Mouse (Mus musculus) spleen, adult 2 months (tissue): ENCODE measurements at regions not wholly inside any gene's neighbourhood (a gene's known extent, or its start where the extent isn't known, plus 50 kb on each side); places are given as distances from the start of the nearest gene placed in this dataset.

ENCODE experiments used
- CTCF ChIP-seq: fragments of 200-500 bp; IDR thresholded peaks from 2 replicates; pipeline ENCODE4 v1.5.1; 2011; ENCODE audit warnings: mild to moderate bottlenecking, inconsistent platforms; ENCODE audit not compliant: insufficient read depth, insufficient read length, insufficient replicate concordance; ENCODE audit errors: extremely low read depth
- POLR2A ChIP-seq: fragments of 200-500 bp; IDR thresholded peaks from 2 replicates; pipeline ENCODE4 v1.6.1; 2011; ENCODE audit warnings: low read depth, low read length, inconsistent platforms

- TF ChIP-seq POLR2A (no peak), CTCF (no peak)
These were observed 84.4 kb upstream of the Ptpn1 start for GRCm38 (mm10) chr2:167847281-167848077.
